Mouse (Mus musculus): ENCODE measurements around the gene 4933407L21Rik. TPM values are rescaled to one million over a fixed set of nuclear protein-coding genes. Genes with fewer than 3 reads are reported as not detected.

4933407L21Rik gene
- total and polyA plus RNA-seq, 3 experiments, result 0.17 to 0.71 (median 0.19) TPM

DNA sequence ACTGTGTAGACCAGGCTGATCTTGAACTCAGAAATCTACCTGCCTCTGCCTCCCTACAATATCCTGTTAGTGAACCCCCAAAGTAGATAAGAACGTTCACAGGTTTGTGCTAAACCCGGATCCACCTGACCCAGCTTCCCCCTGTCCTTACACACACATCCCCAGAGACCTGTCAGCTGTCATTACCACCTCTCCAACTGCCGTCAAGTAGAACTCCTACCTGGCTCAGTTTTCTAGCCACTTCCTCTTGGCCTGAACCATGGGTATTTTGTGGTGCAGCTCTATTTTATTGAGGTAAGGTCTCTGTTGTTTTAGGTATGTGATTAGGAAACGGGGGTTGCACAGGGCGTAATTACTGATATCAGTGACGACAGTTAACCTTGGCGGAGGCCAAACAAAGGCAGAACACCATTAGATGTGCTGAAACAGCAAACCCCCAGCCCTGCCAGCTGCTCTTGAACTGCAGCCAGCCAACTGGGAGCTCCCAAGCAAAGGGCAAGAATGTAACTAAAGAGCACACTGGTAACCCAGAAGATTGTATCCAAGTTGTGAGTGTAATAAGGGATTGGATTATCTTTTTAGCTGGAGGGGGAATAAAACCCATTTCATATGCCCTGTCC, 53.6 kb downstream of the 4933407L21Rik start:
- H3K9me3 ChIP-seq (replicated peaks; ENCODE audit: low read length), result peaks cover 4% of the 10 kb centered on the region
- dilution Hi-C loops (cut with MboI; ENCODE audit: extremely low pct_ligation_motif_present, extremely low pct_unique_long_range_greater_than_20kb, low sequenced_read_pairs), result no loop called here
- TF ChIP-seq ZKSCAN1 (IDR thresholded peaks at IDR 0.05; ENCODE audit: borderline replicate concordance, low read depth, low read length) (no peak), USF2 (conservative IDR thresholded peaks at IDR 0.05; ENCODE audit: low read depth, low read length) (no peak), BHLHE40 (IDR thresholded peaks at IDR 0.05; ENCODE audit: low read depth, low read length) (peak; percentile 59), HCFC1 (IDR thresholded peaks at IDR 0.05; ENCODE audit: low read depth, low read length) (no peak), CHD1 (IDR thresholded peaks at IDR 0.05; ENCODE audit: low read depth, low read length) (no peak), TBP (conservative IDR thresholded peaks at IDR 0.05; ENCODE audit: low read depth, low read length) (no peak), JUN (IDR thresholded peaks at IDR 0.05; ENCODE audit: insufficient read depth, low read depth, low read length) (no peak), MAZ (IDR thresholded peaks at IDR 0.05; ENCODE audit: low read depth, low read length) (no peak), EP300 (IDR thresholded peaks at IDR 0.05; ENCODE audit: low read length) (peak; percentile 60), SMC3 (IDR thresholded peaks at IDR 0.05; ENCODE audit: low read depth, low read length) (no peak), POLR2A (IDR thresholded peaks at IDR 0.05; ENCODE audit: low read depth, low read length) (no peak), MAFK (IDR thresholded peaks at IDR 0.05; ENCODE audit: insufficient replicate concordance, low read length) (0 out of 2 replicates have a peak, but pooled peaks have one; percentile 33), MAX (IDR thresholded peaks at IDR 0.05; ENCODE audit: low read length) (no peak), RCOR1 (conservative IDR thresholded peaks at IDR 0.05; ENCODE audit: low read depth, low read length) (no peak), MYC (IDR thresholded peaks at IDR 0.05; ENCODE audit: low read depth, low read length) (no peak), JUND (conservative IDR thresholded peaks at IDR 0.05; ENCODE audit: low read depth, low read length) (no peak), POLR2AphosphoS2 (IDR thresholded peaks at IDR 0.05; ENCODE audit: low read depth, low read length) (no peak), ZMIZ1 (IDR thresholded peaks at IDR 0.05; ENCODE audit: low read depth, low read length) (no peak), RAD21 (IDR thresholded peaks at IDR 0.05; ENCODE audit: low read depth, low read length) (no peak), UBTF (IDR thresholded peaks at IDR 0.05; ENCODE audit: low read depth, low read length) (no peak), KAT2A (IDR thresholded peaks at IDR 0.05; ENCODE audit: insufficient replicate concordance, low read length) (no peak), TCF12 (IDR thresholded peaks at IDR 0.05; ENCODE audit: low read depth, low read length) (peak; percentile 11; the same call in 1 of the 2 replicates), USF1 (IDR thresholded peaks at IDR 0.05; ENCODE audit: low read depth, low read length) (no peak), CHD2 (IDR thresholded peaks at IDR 0.05; ENCODE audit: low read length) (0 out of 2 replicates have a peak, but pooled peaks have one; percentile 12), MEF2A (IDR thresholded peaks at IDR 0.05; ENCODE audit: borderline replicate concordance, low read depth, low read length) (no peak), ETS1 (conservative IDR thresholded peaks at IDR 0.05; ENCODE audit: low read depth, low read length) (peak; percentile 79), MXI1 (IDR thresholded peaks at IDR 0.05; ENCODE audit: low read depth, low read length) (no peak), E2F4 (IDR thresholded peaks at IDR 0.05; ENCODE audit: insufficient replicate concordance, low read depth, low read length) (no peak), GABPA (IDR thresholded peaks at IDR 0.05; ENCODE audit: insufficient replicate concordance, low read depth, low read length) (no peak), SIN3A (IDR thresholded peaks at IDR 0.05; ENCODE audit: low read length) (0 out of 2 replicates have a peak, but pooled peaks have one; percentile 30), CTCF (conservative IDR thresholded peaks at IDR 0.05 in 1 of 2, IDR thresholded peaks at IDR 0.05 in 1 of 2; ENCODE audit: low read depth in 2 of 2, low read length in 2 of 2) (no peak), ZC3H11A (IDR thresholded peaks at IDR 0.05; ENCODE audit: low read depth, low read length) (no peak)
- peaks cover 38 to 81% of the 10 kb centered on the region in 2 experiments for H3K4me1 ChIP-seq (ENCODE audit: control insufficient read depth in 1 of 2, insufficient read depth in 2 of 2)
- H3K9ac ChIP-seq (ENCODE audit: insufficient read depth, low read depth), result no peak overlapping the region
- no peak overlapping the region for H3K27ac ChIP-seq (ENCODE audit: insufficient read depth, low read depth)
- H3K4me3 ChIP-seq (replicated peaks in 1 of 3; ENCODE audit: low read depth in 2 of 3, low read length in 2 of 3, poor library complexity in 1 of 3), result no peak overlapping the region
- in situ Hi-C loops (cut with MboI; ENCODE audit: low pct_ligation_motif_present, low pct_unique_long_range_greater_than_20kb, low sequenced_read_pairs), result no loop called here
- no peak for DNase-seq (ENCODE audit: extremely low read depth)
- no peaks in the 10 kb centered on the region for H3K27me3 ChIP-seq (replicated peaks)
- H3K79me2 ChIP-seq (replicated peaks; ENCODE audit: control insufficient read depth, extremely low read depth, insufficient read depth, poor library complexity, severe bottlenecking), result no peaks in the 10 kb centered on the region
- no peaks in the 10 kb centered on the region for H3K36me3 ChIP-seq (replicated peaks in 1 of 2; ENCODE audit: control insufficient read depth in 1 of 2, insufficient read depth in 1 of 2, low read length in 1 of 2)
- H3K4me2 ChIP-seq (ENCODE audit: insufficient read depth, low read depth, poor library complexity, severe bottlenecking), result no peak overlapping the region
